ENCODE assay signal across 15 mouse cellular contexts in the genomic region with DNA sequence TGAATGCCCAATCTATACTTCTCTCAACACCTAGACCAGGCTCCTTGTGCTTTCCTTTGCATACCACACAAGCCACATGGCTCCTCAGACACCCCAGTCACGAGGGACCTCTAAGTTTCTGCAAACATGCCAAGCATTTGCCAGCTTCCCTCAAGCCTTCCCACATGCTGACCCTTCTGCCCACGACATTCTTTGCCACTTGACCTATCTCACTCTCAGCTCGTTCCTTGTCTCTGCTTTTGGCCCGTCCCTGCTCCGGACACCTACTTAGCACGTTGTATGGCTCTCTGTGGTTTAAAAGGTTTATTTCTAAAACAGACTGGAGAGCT. TPM values are rescaled to one million over a fixed set of nuclear protein-coding genes. Genes with fewer than 3 reads are reported as not detected.
DNase-seq lines count a peak whose midpoint lies in the region; ATAC-seq lines count a peak whose summit lies in the region.
"Had no signal": no experiment of that assay in that cellular context is flagged by ENCODE, and none has a peak within 500 bp of the region (broad histone marks: within the 10 kb centered on the region; RNA-seq: fewer than 3 reads in every experiment).

No protein-coding gene starts in this region.

- no peaks in the 10 kb centered on the region for H3K9me3 ChIP-seq in heart, embryonic 15.5 days (replicated peaks)
- H3K9me3 ChIP-seq: hindbrain, embryonic 15.5 days; limb, embryonic 15.5 days; neural tube, embryonic 12.5 days had no signal

- no peak overlapping the region for H3K4me3 ChIP-seq in heart, embryonic 15.5 days
- H3K4me3 ChIP-seq: hindbrain, embryonic 15.5 days; layer of hippocampus, adult 2 months; limb, embryonic 15.5 days; neural tube, embryonic 12.5 days had no signal

- no peak overlapping the region for H3K9ac ChIP-seq in heart, embryonic 15.5 days
- H3K9ac ChIP-seq: hindbrain, embryonic 15.5 days; limb, embryonic 15.5 days; neural tube, embryonic 12.5 days had no signal

- H3K27ac ChIP-seq in heart, embryonic 15.5 days: peak overlapping the region; percentile 2; the same call in 1 of the 2 replicates
- H3K27ac ChIP-seq: hindbrain, embryonic 15.5 days; layer of hippocampus, adult 2 months; limb, embryonic 15.5 days; neural tube, embryonic 12.5 days had no signal

- 0 out of 2 replicates have a peak overlapping the region, but pooled peaks have one; percentile 10 for H3K4me2 ChIP-seq in heart, embryonic 15.5 days
- H3K4me2 ChIP-seq: hindbrain, embryonic 15.5 days; limb, embryonic 15.5 days; neural tube, embryonic 12.5 days had no signal

- H3K27me3 ChIP-seq in heart, embryonic 15.5 days: no peaks in the 10 kb centered on the region
- H3K27me3 ChIP-seq: hindbrain, embryonic 15.5 days; limb, embryonic 15.5 days; neural tube, embryonic 12.5 days had no signal

- WGBS in heart, embryonic 15.5 days: 25% methylated on average over 6 of the region's 6 CpGs

- no peak for DNase-seq in heart, postnatal 10 days
- DNase-seq in 3134 (ENCODE audit: extremely low read depth, insufficient read length, low spot score) (peak; percentile 33), NIH3T3 (ENCODE audit: low read depth) (peak; percentile 10)
- DNase-seq in lung, postnatal 14 days: peak; percentile 62
- no peak for DNase-seq in layer of hippocampus, adult 18-20 months (ENCODE audit: low spot score in 2 of 2)
- no peak for DNase-seq in spleen, postnatal 4 days (ENCODE audit: low spot score in 2 of 2)
- DNase-seq: cerebellum, postnatal 14 days; thymus, adult 2 months had no signal

- peaks cover 25% of the 10 kb centered on the region for H3K4me1 ChIP-seq in heart, embryonic 15.5 days (replicated peaks)
- H3K4me1 ChIP-seq: hindbrain, embryonic 15.5 days; neural tube, embryonic 12.5 days had no signal

- no peaks in the 10 kb centered on the region for H3K36me3 ChIP-seq in heart, embryonic 15.5 days
- H3K36me3 ChIP-seq: hindbrain, embryonic 15.5 days; limb, embryonic 15.5 days; neural tube, embryonic 12.5 days had no signal

- intact Hi-C loops in heart, postnatal 10 days (cut with DNase I): no loop called here

- ATAC-seq in heart, embryonic 15.5 days (replicated peaks; ENCODE audit: insufficient number of reproducible peaks, insufficient read depth, low FRiP score, low read depth): no peak
- ATAC-seq in activated CD4-positive, CD25-positive, alpha-beta regulatory T cell, adult 4 months: no peak
- ATAC-seq: forebrain, embryonic 14.5 days had no signal

RNA-seq across cellular contexts. Expression of gene Dag1, which starts 11.5 kb away (rescaled TPM):
- polyA plus RNA-seq in heart, embryonic 15.5 days (2015; fragmentation: Nextera tagmentation; extraction: Ambion mirVana): 128 and 143 TPM in 2 replicates
- total RNA-seq in heart, postnatal 10 days (2021): 100 to 1,000 TPM; 369 to 394 TPM
- polyA plus RNA-seq in activated CD4-positive, CD25-positive, alpha-beta regulatory T cell, adult 4 months (2017; shearing (Covaris generic)): 1 to 10 TPM; 2.1 to 3.3 TPM
- total RNA-seq in layer of hippocampus, adult 18-20 months (2021): 10 to 100 TPM; 73.4 to 75.4 TPM

RNA-seq across cellular contexts. Expression of gene Nicn1, which starts 14.9 kb away (rescaled TPM):
- 23.9 and 29.0 TPM in 2 replicates for polyA plus RNA-seq in heart, embryonic 15.5 days (2015; fragmentation: Nextera tagmentation; extraction: Ambion mirVana)
- 10 to 100 TPM; 20.5 to 21.8 TPM for total RNA-seq in heart, postnatal 10 days (2021)
- 1 to 10 TPM; 2.8 to 3.0 TPM for polyA plus RNA-seq in activated CD4-positive, CD25-positive, alpha-beta regulatory T cell, adult 4 months (2017; shearing (Covaris generic))
- total RNA-seq in layer of hippocampus, adult 18-20 months (2021): 100 to 1,000 TPM; 114 to 116 TPM

RNA-seq across cellular contexts. Expression of gene Amt, which starts 21.4 kb away (rescaled TPM):
- 8.2 and 9.1 TPM in 2 replicates for polyA plus RNA-seq in heart, embryonic 15.5 days (2015; fragmentation: Nextera tagmentation; extraction: Ambion mirVana)
- total RNA-seq in heart, postnatal 10 days (2021): 1 to 10 TPM; 5.2 to 6.9 TPM
- polyA plus RNA-seq in activated CD4-positive, CD25-positive, alpha-beta regulatory T cell, adult 4 months (2017; shearing (Covaris generic)): under 1 TPM; 0.29 to 0.58 TPM
- 10 to 100 TPM; 30.2 to 33.0 TPM for total RNA-seq in layer of hippocampus, adult 18-20 months (2021)

RNA-seq across cellular contexts. Expression of gene Rhoa, which starts 30.6 kb away (rescaled TPM):
- polyA plus RNA-seq in heart, embryonic 15.5 days (2015; fragmentation: Nextera tagmentation; extraction: Ambion mirVana): 356 and 369 TPM in 2 replicates
- total RNA-seq in heart, postnatal 10 days (2021): 100 to 1,000 TPM; 328 to 329 TPM
- 100 to 1,000 TPM; 294 to 378 TPM for polyA plus RNA-seq in activated CD4-positive, CD25-positive, alpha-beta regulatory T cell, adult 4 months (2017; shearing (Covaris generic))
- 100 to 1,000 TPM; 163 to 172 TPM for total RNA-seq in layer of hippocampus, adult 18-20 months (2021)

RNA-seq across cellular contexts. Expression of gene Tcta, which starts 30.7 kb away (rescaled TPM):
- polyA plus RNA-seq in heart, embryonic 15.5 days (2015; fragmentation: Nextera tagmentation; extraction: Ambion mirVana): 31.6 and 34.9 TPM in 2 replicates
- 10 to 100 TPM; 24.4 to 30.0 TPM for total RNA-seq in heart, postnatal 10 days (2021)
- 10 to 100 TPM in 1 of 2 experiments, 1 to 10 TPM in 1; 9.7 to 13.5 TPM for polyA plus RNA-seq in activated CD4-positive, CD25-positive, alpha-beta regulatory T cell, adult 4 months (2017; shearing (Covaris generic))
- 10 to 100 TPM; 29.9 to 31.3 TPM for total RNA-seq in layer of hippocampus, adult 18-20 months (2021)

Comparison
In these comparisons a context has a peak if more than half of its experiments do, and no peak if none do; other contexts are left out.
1. DNase-seq: peak in 3134 (single experiment), NIH3T3 (single experiment) and lung, postnatal 14 days (single experiment); none in heart, postnatal 10 days (0 of 2), layer of hippocampus, adult 18-20 months (0 of 2) and spleen, postnatal 4 days (0 of 2).
2. RNA of gene Dag1, which starts 11.5 kb away (total RNA-seq): 369 to 394 TPM in heart, postnatal 10 days; 73.4 to 75.4 TPM in layer of hippocampus, adult 18-20 months; every median in the first group is over 4 times any median in the second.
3. RNA of gene Nicn1, which starts 14.9 kb away (total RNA-seq): 114 to 116 TPM in layer of hippocampus, adult 18-20 months; 20.5 to 21.8 TPM in heart, postnatal 10 days; every median in the first group is over 4 times any median in the second.